Mouse (Mus musculus) kidney, postnatal 14 days (tissue): ENCODE results near the gene Pafah2.

Experiments used
- DNase-seq: peaks from one replicate; pipeline ENCODE4 v3.0.0; 2022; ENCODE audit warnings: mixed read lengths

Pafah2 gene

GRCm38 (mm10) chr4:134466381-134467262, 70.5 kb downstream of the Pafah2 start:
- DNase-seq, result no peak

DNA sequence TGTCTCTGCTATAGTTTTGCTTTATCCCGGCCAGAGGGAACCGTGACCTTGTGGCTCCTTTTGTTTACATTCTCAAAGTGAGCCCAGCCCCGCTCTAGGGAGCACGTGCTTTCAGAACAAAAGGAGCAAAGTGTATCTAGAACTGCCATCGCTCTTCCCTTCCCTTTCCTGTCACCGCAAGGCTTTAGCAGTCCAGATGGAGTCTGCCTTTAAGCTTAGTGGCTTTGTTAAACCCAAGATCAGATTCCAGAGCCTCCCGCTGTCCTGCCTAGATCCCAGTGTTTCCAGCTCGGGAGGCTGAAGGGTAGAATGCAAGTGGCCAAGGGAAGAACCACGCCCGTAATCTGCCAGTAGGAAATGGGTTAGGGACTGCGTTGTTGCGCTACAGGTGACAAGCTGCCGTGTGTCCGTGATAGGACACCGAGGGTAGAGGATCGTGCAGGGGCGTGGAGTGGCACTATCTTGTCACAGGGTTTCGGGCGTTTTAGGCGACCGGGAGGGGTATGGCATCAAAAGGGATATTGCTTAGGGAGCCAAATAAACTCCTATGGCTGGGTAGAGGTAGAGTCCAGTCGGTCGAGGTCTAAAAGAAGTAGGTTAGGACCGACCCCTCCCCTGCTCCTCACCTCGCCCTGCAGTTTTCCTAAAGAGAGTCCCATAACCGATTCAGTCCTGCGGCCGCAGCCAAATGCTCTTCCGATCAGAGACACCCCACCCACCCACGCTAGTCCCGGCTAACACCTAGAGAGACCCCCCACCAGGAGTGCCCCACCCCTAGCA, 71.5 kb downstream of the Pafah2 start:
- DNase-seq, result peak; percentile 45

GRCm38 (mm10) chr4:134468215-134468575, 72.1 kb downstream of the Pafah2 start, which contains the start of gene Stmn1:
TSS of gene Stmn1 (plus strand) at chr4:134468320.
- DNase-seq, result peak; percentile 97

DNA sequence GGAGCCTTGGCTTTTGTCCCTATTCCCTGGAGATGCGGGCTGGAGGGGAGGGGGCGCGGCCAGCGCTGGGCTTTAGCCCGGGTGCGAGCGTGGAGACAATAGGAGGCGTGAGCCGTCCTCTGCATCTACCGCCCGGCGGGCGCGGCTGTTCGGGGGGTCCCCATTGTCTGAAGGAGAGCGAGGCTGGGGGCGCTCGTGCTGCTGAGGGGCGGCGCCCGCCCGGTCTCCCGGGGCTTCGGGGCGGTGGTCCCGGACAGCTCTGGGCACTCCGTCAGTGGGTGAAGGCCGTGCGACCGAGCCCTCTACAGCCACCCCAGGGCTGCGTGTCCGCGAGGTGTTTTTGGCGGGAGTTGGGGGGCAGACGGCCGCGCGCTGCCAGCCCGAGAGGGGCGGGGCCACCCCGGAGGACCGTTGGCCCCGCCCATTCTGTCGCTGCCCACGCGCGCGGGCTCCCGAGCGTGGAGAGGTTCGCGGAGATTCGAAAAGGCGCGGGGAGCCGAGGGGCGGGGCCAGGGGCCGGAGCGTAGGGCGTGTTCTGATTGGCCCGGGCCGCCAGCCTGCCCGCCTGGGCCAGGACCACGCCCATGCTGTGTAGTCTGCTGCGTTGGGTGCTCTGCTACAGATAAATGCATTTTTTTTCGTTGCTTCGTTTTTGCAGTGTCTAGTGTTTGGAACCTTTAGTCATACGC, 72.6 kb downstream of the Pafah2 start:
- peak; percentile 96 for DNase-seq

DNA sequence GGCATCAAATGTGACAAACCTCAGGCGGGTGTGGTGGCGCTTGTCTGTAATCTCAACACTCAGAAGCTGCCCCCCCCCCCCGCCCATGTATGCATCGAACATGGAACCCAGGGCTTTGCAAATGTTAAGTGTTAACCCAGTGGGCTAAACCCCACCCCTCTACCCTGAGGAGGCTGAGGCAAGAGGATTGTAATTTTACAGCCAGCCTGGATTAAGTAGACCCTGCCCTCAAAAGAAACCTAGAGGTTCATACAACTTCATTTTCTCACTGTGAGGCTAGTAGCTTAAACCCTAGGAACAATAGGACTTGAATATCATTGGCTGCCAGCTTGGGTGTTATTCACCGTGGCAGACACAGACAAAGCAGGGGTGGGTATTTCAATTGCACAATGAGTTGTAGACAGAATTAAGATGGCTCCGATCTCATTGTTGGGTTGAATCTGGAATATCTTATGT, 73.2 kb downstream of the Pafah2 start:
- DNase-seq, result no peak

DNA sequence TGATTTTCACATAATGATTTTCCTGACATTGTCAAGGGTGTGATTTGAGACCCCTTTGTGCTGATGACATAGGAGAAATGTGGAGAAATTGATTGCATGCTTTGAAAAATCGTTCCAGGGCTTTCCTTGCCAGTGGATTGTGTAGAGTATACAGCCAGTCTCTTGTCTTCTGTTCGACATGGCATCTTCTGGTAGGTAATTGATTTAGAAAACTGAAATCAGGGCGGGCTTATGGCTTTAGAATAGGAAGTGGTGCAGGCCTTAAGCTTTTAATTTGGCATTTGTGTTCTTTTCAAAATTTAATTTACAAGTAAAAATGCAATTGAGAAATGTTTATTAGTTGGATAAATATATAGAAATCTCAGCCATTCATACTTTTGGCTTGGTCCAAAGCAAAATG, 73.9 kb downstream of the Pafah2 start:
- no peak for DNase-seq

GRCm38 (mm10) chr4:134471469-134471868, 75.3 kb downstream of the Pafah2 start:
- DNase-seq, result no peak

- no peak for DNase-seq
Observed at GRCm38 (mm10) chr4:134473764-134474163, 77.6 kb downstream of the Pafah2 start.

DNA sequence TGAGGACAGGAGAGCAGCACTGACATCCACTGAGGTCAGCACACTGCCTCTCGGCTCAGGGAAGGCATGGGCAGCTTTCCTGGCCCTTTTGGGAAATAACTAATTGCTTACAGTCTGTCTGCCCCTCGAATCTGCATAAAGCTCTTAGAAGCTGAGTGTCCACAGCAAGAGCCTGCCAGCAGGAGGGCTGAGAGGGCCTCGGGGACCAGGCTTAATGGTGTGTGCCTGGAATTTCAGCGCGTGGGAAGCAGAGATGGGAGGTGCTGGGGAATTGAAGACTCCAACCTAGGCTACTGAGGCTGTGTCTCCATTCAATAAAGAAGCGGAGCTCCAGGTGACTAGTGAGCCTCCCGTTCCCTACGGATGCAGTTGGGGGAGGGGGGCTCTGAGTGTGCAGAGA, 78.1 kb downstream of the Pafah2 start:
- no peak for DNase-seq

DNA sequence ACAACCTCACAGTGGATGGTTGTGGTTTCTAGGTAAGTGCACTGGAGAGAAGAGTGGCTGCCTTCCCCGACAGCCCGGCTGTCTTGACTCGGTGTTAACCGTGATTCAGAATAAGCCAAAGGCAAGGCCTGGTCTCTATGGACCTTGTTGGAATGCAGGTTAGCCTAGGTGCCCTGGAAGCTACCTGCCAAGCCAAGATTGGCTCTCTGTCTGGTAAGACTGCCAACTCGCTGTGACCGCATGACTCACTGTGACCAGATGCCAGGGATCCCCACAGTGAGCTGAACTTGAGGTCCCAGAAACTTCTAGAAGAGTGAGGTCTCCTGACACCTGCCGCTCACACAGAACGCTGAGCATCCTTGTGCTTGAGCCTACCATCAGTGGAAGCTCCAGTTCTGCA, 80.8 kb downstream of the Pafah2 start:
- DNase-seq, result no peak
